Mouse (Mus musculus) retina, adult 2 months (tissue): Measurements from ENCODE around the gene Il2rb.

Experiments
- DNase-seq: peaks from one replicate; pipeline ENCODE4 v3.0.0-alpha.2; 2012; ENCODE audit warnings: low read depth, low spot score

The Il2rb gene

GRCm38 (mm10) chr15:78447746-78448535 lies 47.1 kb downstream of the Il2rb start:
- DNase-seq = peak; percentile 72

- no peak for DNase-seq
Observed at GRCm38 (mm10) chr15:78447121-78447520, 48.0 kb downstream of the Il2rb start.

GRCm38 (mm10) chr15:78443857-78444256 lies 51.2 kb downstream of the Il2rb start:
- no peak for DNase-seq

GRCm38 (mm10) chr15:78442231-78442630 lies 52.8 kb downstream of the Il2rb start:
- no peak for DNase-seq

- DNase-seq = no peak
Observed at GRCm38 (mm10) chr15:78438973-78439372, 56.1 kb downstream of the Il2rb start.

- DNase-seq = no peak
Observed at GRCm38 (mm10) chr15:78438505-78438904, 56.6 kb downstream of the Il2rb start.

GRCm38 (mm10) chr15:78438018-78438394 lies 57.1 kb downstream of the Il2rb start:
- no peak for DNase-seq

- DNase-seq = no peak
Observed at GRCm38 (mm10) chr15:78437237-78438017, 57.6 kb downstream of the Il2rb start.

- DNase-seq = no peak
Observed at GRCm38 (mm10) chr15:78436380-78437192, 58.5 kb downstream of the Il2rb start.

GRCm38 (mm10) chr15:78435681-78436080 lies 59.4 kb downstream of the Il2rb start:
- no peak for DNase-seq

GRCm38 (mm10) chr15:78434896-78435520 lies 60.1 kb downstream of the Il2rb start:
- no peak for DNase-seq

GRCm38 (mm10) chr15:78431541-78432121 lies 63.4 kb downstream of the Il2rb start:
- no peak for DNase-seq

GRCm38 (mm10) chr15:78430874-78431273 lies 64.2 kb downstream of the Il2rb start:
- DNase-seq = no peak

GRCm38 (mm10) chr15:78429871-78430622 lies 65.0 kb downstream of the Il2rb start:
- no peak for DNase-seq
